Mouse (Mus musculus) MEL (cell line): Measurements from ENCODE around the gene Stfa3. TPM values are rescaled to one million over a fixed set of nuclear protein-coding genes. Genes with fewer than 3 reads are reported as not detected.
"Not testable (repeated sequence)": the region's sequence is repeated elsewhere in the genome, so short reads cannot be mapped to it uniquely, and the experiment has no call there.

Experiments used
- DNase-seq: peaks from one replicate; pipeline ENCODE4 v3.0.0; 2011; ENCODE audit warnings: low read depth, low spot score
- H3K27ac ChIP-seq: 2 replicates; pipeline ENCODE4 v1.5.1; 2012; ENCODE audit warnings: low read depth, mild to moderate bottlenecking, control low read depth, low read length, moderate library complexity; ENCODE audit not compliant: control insufficient read depth
- H3K27me3 ChIP-seq, 2 experiments: fragments of 150-350 bp in 1 of 2; sonication (generic) in 1 of 2; 2 replicates each; pipeline ENCODE4 v1.6.1; 2012; ENCODE audit warnings: low read length in 2 of 2, mild to moderate bottlenecking in 2 of 2, improper control_type of control experiment in 1 of 2, moderate library complexity in 1 of 2; ENCODE audit not compliant: insufficient read depth in 2 of 2, control insufficient read depth in 1 of 2
- H3K36me3 ChIP-seq, 2 experiments: 2 replicates each; pipeline ENCODE4 v1.6.1; 2012 to 2014; ENCODE audit warnings: low read length in 2 of 2, improper control_type of control experiment in 1 of 2, inconsistent platforms in 1 of 2, mild to moderate bottlenecking in 1 of 2; ENCODE audit not compliant: insufficient read depth in 2 of 2, control insufficient read depth in 1 of 2
- H3K4me1 ChIP-seq, 2 experiments: fragments of 150-350 bp in 1 of 2; sonication (generic) in 1 of 2; 2 replicates each; pipeline ENCODE4 v1.6.1; 2012; ENCODE audit warnings: low read length in 2 of 2, improper control_type of control experiment in 1 of 2, mild to moderate bottlenecking in 1 of 2; ENCODE audit not compliant: insufficient read depth in 2 of 2, control insufficient read depth in 1 of 2
- H3K4me3 ChIP-seq, 2 experiments: fragments of 150-350 bp in 1 of 2; sonication (generic) in 1 of 2; 2 replicates each; pipeline ENCODE4 v1.5.1; 2012; ENCODE audit warnings: low read depth in 2 of 2, low read length in 2 of 2, mild to moderate bottlenecking in 2 of 2, moderate library complexity in 2 of 2, control low read depth in 1 of 2, improper control_type of control experiment in 1 of 2; ENCODE audit not compliant: control insufficient read depth in 1 of 2, insufficient read depth in 1 of 2
- H3K79me2 ChIP-seq: 2 replicates; pipeline ENCODE4 v1.6.1; 2012; ENCODE audit warnings: mild to moderate bottlenecking, low read length, moderate library complexity; ENCODE audit not compliant: control insufficient read depth, poor library complexity, insufficient read depth
- H3K9ac ChIP-seq: 2 replicates; pipeline ENCODE4 v1.6.1; 2012; ENCODE audit warnings: low read depth, mild to moderate bottlenecking, control low read depth, low read length, moderate library complexity; ENCODE audit not compliant: control insufficient read depth, poor library complexity, severe bottlenecking
- H3K9me3 ChIP-seq: fragments of 150-350 bp; sonication (generic); replicated peaks from 2 replicates; pipeline ENCODE4 v1.6.1; 2012; ENCODE audit warnings: mild to moderate bottlenecking, low read length, improper control_type of control experiment, moderate library complexity; ENCODE audit not compliant: insufficient read depth
- CHD2 ChIP-seq: IDR thresholded peaks from 2 replicates; pipeline ENCODE4 v1.6.1; 2011; ENCODE audit warnings: low read length, improper control_type of control experiment
- CTCF ChIP-seq, 3 experiments: IDR thresholded peaks in 2 of 3; conservative IDR thresholded peaks in 1 of 3; 2 replicates each; pipeline ENCODE4 v1.5.1; 2011 to 2012; ENCODE audit warnings: low read length in 3 of 3, low read depth in 2 of 3, mild to moderate bottlenecking in 2 of 3, improper control_type of control experiment in 1 of 3, inconsistent platforms in 1 of 3, mixed read lengths in 1 of 3, moderate library complexity in 1 of 3; ENCODE audit not compliant: control insufficient read depth in 1 of 3, insufficient read depth in 1 of 3, poor library complexity in 1 of 3, severe bottlenecking in 1 of 3
- E2F4 ChIP-seq: IDR thresholded peaks from 2 replicates; pipeline ENCODE4 v1.6.1; 2011; ENCODE audit warnings: low read depth, low read length, improper control_type of control experiment, borderline replicate concordance
- ELF1 ChIP-seq: IDR thresholded peaks from 2 replicates; pipeline ENCODE4 v1.6.1; 2014; ENCODE audit warnings: low read depth, mild to moderate bottlenecking, inconsistent platforms, low read length, improper control_type of control experiment, moderate library complexity
- GABPA ChIP-seq: IDR thresholded peaks from 2 replicates; pipeline ENCODE4 v1.6.1; 2012; ENCODE audit warnings: low read depth, mild to moderate bottlenecking, inconsistent platforms, low read length, improper control_type of control experiment, moderate library complexity
- GATA1 ChIP-seq: IDR thresholded peaks from 2 replicates; pipeline ENCODE4 v1.6.1; 2011; ENCODE audit warnings: low read depth, low read length, improper control_type of control experiment
- KAT2A ChIP-seq: conservative IDR thresholded peaks from 2 replicates; pipeline ENCODE4 v1.6.1; 2012; ENCODE audit warnings: low read depth, low read length, improper control_type of control experiment, inconsistent platforms
- MAZ ChIP-seq: IDR thresholded peaks from 2 replicates; pipeline ENCODE4 v1.6.1; 2012; ENCODE audit warnings: low read depth, mild to moderate bottlenecking, inconsistent platforms, low read length, improper control_type of control experiment
- MEF2A ChIP-seq: IDR thresholded peaks from 2 replicates; pipeline ENCODE4 v1.6.1; 2014; ENCODE audit warnings: low read depth, mild to moderate bottlenecking, inconsistent platforms, low read length, improper control_type of control experiment; ENCODE audit not compliant: poor library complexity, insufficient replicate concordance, severe bottlenecking; ENCODE audit errors: extremely low read depth
- MXI1 ChIP-seq: IDR thresholded peaks from 2 replicates; pipeline ENCODE4 v1.6.1; 2011; ENCODE audit warnings: mild to moderate bottlenecking, low read depth, low read length, improper control_type of control experiment
- NRF1 ChIP-seq: IDR thresholded peaks from 2 replicates; pipeline ENCODE4 v1.6.1; 2014; ENCODE audit warnings: low read depth, mild to moderate bottlenecking, inconsistent platforms, low read length, improper control_type of control experiment, moderate library complexity; ENCODE audit not compliant: poor library complexity, insufficient read depth, severe bottlenecking
- POLR2A ChIP-seq, 2 experiments: IDR thresholded peaks; 2 replicates each; pipeline ENCODE4 v1.6.1; 2011 to 2012; ENCODE audit warnings: low read length in 2 of 2, mild to moderate bottlenecking in 2 of 2, control low read depth in 1 of 2, improper control_type of control experiment in 1 of 2, low read depth in 1 of 2, moderate library complexity in 1 of 2; ENCODE audit not compliant: control insufficient read depth in 1 of 2, insufficient read depth in 1 of 2, poor library complexity in 1 of 2
- POLR2AphosphoS2 ChIP-seq: IDR thresholded peaks from 2 replicates; pipeline ENCODE4 v1.6.1; 2011; ENCODE audit warnings: low read length, improper control_type of control experiment
- SMC3 ChIP-seq: IDR thresholded peaks from 2 replicates; pipeline ENCODE4 v1.6.1; 2011; ENCODE audit warnings: low read depth, low read length, improper control_type of control experiment
- TAL1 ChIP-seq: IDR thresholded peaks from 2 replicates; pipeline ENCODE4 v1.6.1; 2012; ENCODE audit warnings: mild to moderate bottlenecking, inconsistent platforms, low read length, moderate library complexity, mixed read lengths
- TCF12 ChIP-seq: IDR thresholded peaks from 2 replicates; pipeline ENCODE4 v1.6.1; 2014; ENCODE audit warnings: low read depth, mild to moderate bottlenecking, inconsistent platforms, low read length, improper control_type of control experiment, moderate library complexity
- UBTF ChIP-seq: IDR thresholded peaks from 2 replicates; pipeline ENCODE4 v1.6.1; 2012; ENCODE audit warnings: low read depth, mild to moderate bottlenecking, inconsistent platforms, low read length, improper control_type of control experiment, moderate library complexity, borderline replicate concordance; ENCODE audit not compliant: insufficient read depth
- ZC3H11A ChIP-seq: IDR thresholded peaks from 2 replicates; pipeline ENCODE4 v1.6.1; 2012; ENCODE audit warnings: low read depth, mild to moderate bottlenecking, inconsistent platforms, low read length, improper control_type of control experiment
- ZKSCAN1 ChIP-seq: IDR thresholded peaks from 2 replicates; pipeline ENCODE4 v1.6.1; 2012; ENCODE audit warnings: low read depth, mild to moderate bottlenecking, inconsistent platforms, low read length, improper control_type of control experiment, moderate library complexity
- polyA plus RNA-seq, 2 experiments: library from polyadenylated mRNA; stranded (reverse) in 1 of 2; unstranded in 1 of 2; fragments of >175 nt in 1 of 2; fragments of >200 nt in 1 of 2; gene quantifications; 2 replicates each; pipeline versions ENCODE4 v1.2.1 to v1.2.4; 2012; ENCODE audit warnings: low replicate concordance in 2 of 2, low read depth in 1 of 2; ENCODE audit not compliant: insufficient read length in 2 of 2, insufficient read depth in 1 of 2, missing spikeins in 1 of 2
- total RNA-seq: library from RNA; depleted of rRNA; stranded (reverse); fragments of 300-350 nt; gene quantifications from 2 replicates; pipeline ENCODE4 v1.2.3, GENCODE M21; 2012

Gene Stfa3
- total and polyA plus RNA-seq, 3 experiments, result not detected

DNA sequence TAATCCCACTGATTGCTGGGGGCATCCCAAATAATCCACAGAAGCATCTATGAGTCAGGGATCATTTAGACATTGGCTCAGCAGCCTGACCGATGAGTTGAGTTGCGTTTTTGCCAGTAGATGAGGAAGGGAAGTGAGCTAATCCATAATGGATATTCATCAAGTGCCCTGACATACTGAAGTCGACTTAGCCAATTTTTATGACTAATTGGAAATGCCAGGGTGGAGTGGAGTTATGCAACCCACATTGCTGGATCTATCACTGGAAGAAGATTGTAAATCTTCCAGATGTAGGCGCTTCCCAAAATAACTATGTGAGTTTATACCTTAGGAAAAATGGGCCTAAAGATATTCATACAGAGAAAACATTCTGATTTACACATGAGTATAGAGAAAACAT is 8.9 kb upstream of the Stfa3 start:
- Histone ChIP-seq H3K9me3 (no peaks in the 10 kb centered on the region), H3K9ac (no peak overlapping the region), H3K27me3 (no peaks in the 10 kb centered on the region), H3K79me2 (no peaks in the 10 kb centered on the region), H3K36me3 (no peaks in the 10 kb centered on the region), H3K4me1 (0 out of 4 replicates have a peak, but pooled peaks cover 0 to 2% of the 10 kb centered on the region in 2 experiments), H3K27ac (no peak overlapping the region), H3K4me3 (no peak overlapping the region)
- TF ChIP-seq TAL1 (no peak), CTCF (IDR thresholded peaks at IDR 0.05 in 2 of 3, conservative IDR thresholded peaks at IDR 0.05 in 1 of 3; ENCODE audit: control insufficient read depth in 1 of 3, insufficient read depth in 1 of 3, low read depth in 2 of 3, low read length in 3 of 3, poor library complexity in 1 of 3, severe bottlenecking in 1 of 3) (no peak), CHD2 (no peak), SMC3 (no peak), KAT2A (no peak), NRF1 (no peak), ZKSCAN1 (no peak), MAZ (no peak), UBTF (no peak), MEF2A (no peak), POLR2AphosphoS2 (no peak)
- DNase-seq, result no peak

- no peaks in the 10 kb centered on the region for H3K27me3 ChIP-seq
- no peak for DNase-seq
- no peaks in the 10 kb centered on the region for H3K4me1 ChIP-seq
- no peaks in the 10 kb centered on the region for H3K36me3 ChIP-seq
- no peaks in the 10 kb centered on the region for H3K79me2 ChIP-seq
- TF ChIP-seq POLR2A (IDR thresholded peaks at IDR 0.05; ENCODE audit: control insufficient read depth in 1 of 2, insufficient read depth in 1 of 2, low read depth in 1 of 2, low read length in 2 of 2, poor library complexity in 1 of 2) (no peak), NRF1 (no peak), E2F4 (no peak), GATA1 (no peak), CHD2 (no peak), GABPA (no peak), ELF1 (no peak), MXI1 (no peak), ZC3H11A (no peak), TCF12 (no peak)
- no peak overlapping the region for H3K27ac ChIP-seq
- no peak overlapping the region for H3K9ac ChIP-seq
- no peaks in the 10 kb centered on the region for H3K9me3 ChIP-seq
- H3K4me3 ChIP-seq, result no peak overlapping the region
These were observed 5.2 kb upstream of the Stfa3 start for GRCm38 (mm10) chr16:36460426-36460825.

DNA sequence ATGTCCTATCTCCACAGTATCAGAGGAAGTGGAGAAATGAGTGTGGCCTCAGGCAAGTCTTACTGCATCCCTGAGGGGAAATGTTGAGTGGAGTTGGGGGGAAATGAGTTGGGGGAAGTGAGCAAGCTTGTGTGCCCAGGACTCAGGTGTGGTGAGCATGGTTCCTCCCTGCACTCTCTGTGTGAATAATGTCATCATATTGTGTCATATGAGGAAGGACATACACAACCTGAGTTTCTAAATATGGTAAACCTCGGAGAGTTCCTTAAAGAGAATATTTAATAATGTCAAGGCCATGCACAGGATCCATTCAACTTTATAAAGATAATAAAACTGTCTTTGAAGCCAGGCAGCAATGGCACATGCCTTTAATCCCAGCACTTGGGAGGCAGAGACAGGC is 34.2 kb downstream of the Stfa3 start:
- H3K9me3 ChIP-seq, H3K9ac ChIP-seq, H3K4me3 ChIP-seq, H3K27me3 ChIP-seq, DNase-seq, H3K36me3 ChIP-seq, H3K4me1 ChIP-seq, H3K27ac ChIP-seq, H3K79me2 ChIP-seq: not testable (repeated sequence)
